Mouse (Mus musculus): ENCODE data around the gene Tes.

- no peak for TF ChIP-seq CTCF (conservative IDR thresholded peaks at IDR 0.05; ENCODE audit: insufficient read depth, insufficient read length, low read depth, low read length)
- no peak for TF ChIP-seq POLR2A (IDR thresholded peaks at IDR 0.05; ENCODE audit: low read depth, low read length)
Measured at GRCm38 (mm10) chr6:17152551-17152950, 87.6 kb downstream of the Tes start.

All from kidney, adult 2 months (tissue).